Mouse (Mus musculus) testis, postnatal 14 days (tissue): ENCODE data around the gene Car14.

Experiments
- DNase-seq: peaks from one replicate; pipeline ENCODE4 v3.0.0; 2021; ENCODE audit warnings: low spot score

The Car14 gene

DNA sequence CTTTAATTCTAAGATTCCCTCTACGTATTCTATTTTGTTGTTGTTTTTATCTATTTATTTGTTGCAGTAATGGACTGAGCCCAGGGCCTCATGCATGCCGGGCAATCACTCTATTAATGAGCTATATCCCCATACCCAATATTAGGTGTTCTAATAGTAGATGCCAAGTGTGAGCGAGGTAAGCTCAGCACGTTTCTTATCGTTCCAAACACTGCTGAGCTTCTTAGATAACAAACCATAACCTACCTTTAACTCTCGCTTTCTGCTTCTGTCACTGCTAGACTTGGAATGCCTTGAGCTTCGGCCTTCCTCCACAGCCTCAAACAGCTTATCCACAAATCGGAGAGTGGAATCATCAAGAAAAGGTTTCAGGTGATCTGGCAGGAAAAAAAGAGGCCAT lies 53.2 kb downstream of the Car14 start:
- no peak for DNase-seq

DNA sequence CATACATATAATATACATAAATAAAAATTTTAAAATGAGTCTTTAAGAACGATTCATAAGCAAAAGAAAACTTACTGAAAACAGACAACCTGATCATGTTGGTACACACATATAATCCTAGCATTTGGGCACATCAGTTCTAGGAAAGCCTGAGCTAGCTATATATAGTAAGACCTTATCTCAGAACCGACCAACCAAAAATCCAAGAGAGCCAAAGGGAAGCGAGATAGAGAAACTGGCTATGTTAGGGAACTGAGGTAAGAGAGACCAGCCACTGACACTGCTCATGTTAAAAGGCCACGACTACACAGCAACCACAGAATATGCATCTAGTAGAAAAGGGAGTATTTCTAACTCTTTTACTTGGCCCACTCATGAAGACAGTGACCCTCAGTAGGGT lies 53.9 kb downstream of the Car14 start:
- DNase-seq, result no peak
